Comparison of ENCODE assay signal across 13 mouse cellular contexts in the genomic region with DNA sequence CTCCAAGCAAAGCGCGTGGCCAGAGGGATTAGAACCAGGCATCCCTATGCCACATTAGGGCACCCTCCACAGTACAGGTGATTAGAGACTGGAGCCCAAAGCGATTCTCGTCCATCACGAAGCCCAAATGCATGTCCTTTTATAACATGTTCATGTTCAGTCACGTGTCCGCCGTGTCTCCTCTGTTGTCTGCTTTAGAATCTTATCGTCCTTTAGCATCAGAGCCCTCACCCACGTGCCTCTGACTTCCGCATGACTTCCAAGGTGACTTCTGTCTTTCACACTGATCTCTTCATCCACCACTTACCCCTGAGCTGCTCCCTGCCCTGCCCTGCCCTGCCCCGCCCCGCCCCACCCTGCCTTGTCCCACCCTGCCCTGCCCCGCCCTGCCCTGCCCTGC.
"Had no signal": no experiment of that assay in that cellular context is flagged by ENCODE, and none has a peak within 500 bp of the region (broad histone marks: within the 10 kb centered on the region; RNA-seq: fewer than 3 reads in every experiment).

No protein-coding gene starts in this region.

- ATAC-seq: midbrain, embryonic 16.5 days had no signal

- H3K27me3 ChIP-seq: lung, embryonic 15.5 days had no signal

- H3K4me2 ChIP-seq: liver, embryonic 15.5 days; lung, embryonic 15.5 days; midbrain, embryonic 12.5 days had no signal

- H3K4me3 ChIP-seq: layer of hippocampus, adult 2 months; limb, embryonic 10.5 days; liver, embryonic 15.5 days; lung, embryonic 15.5 days; midbrain, embryonic 12.5 days had no signal

- H3K36me3 ChIP-seq: limb, embryonic 10.5 days; liver, embryonic 15.5 days; lung, embryonic 15.5 days; midbrain, embryonic 12.5 days had no signal

- H3K27ac ChIP-seq: layer of hippocampus, adult 2 months; limb, embryonic 10.5 days; liver, embryonic 15.5 days; lung, embryonic 15.5 days; midbrain, embryonic 12.5 days had no signal

- H3K9ac ChIP-seq: liver, embryonic 15.5 days; lung, embryonic 15.5 days; midbrain, embryonic 12.5 days had no signal

- H3K9me3 ChIP-seq: limb, embryonic 10.5 days; liver, embryonic 15.5 days; lung, embryonic 15.5 days; midbrain, embryonic 12.5 days had no signal

- DNase-seq: kidney, adult 18-20 months; kidney, postnatal 10 days; kidney, postnatal 4 days; lung, postnatal 14 days; right cerebral cortex, adult 18-20 months; right cerebral cortex, postnatal 25 days; thymus, postnatal 36 days had no signal
